35 mouse cellular contexts compared by ENCODE assay signal in genomic region chr3:34242126-34242525, GRCm38 (mm10).
"Had no signal": no experiment of that assay in that cellular context is flagged by ENCODE, and none has a peak within 500 bp of the region (broad histone marks: within the 10 kb centered on the region; RNA-seq: fewer than 3 reads in every experiment).

No protein-coding gene starts in this region.

- H3K27ac ChIP-seq: heart, embryonic 10.5 days; heart, embryonic 13.5 days; heart, embryonic 15.5 days; hindbrain, embryonic 10.5 days; hindbrain, embryonic 12.5 days; hindbrain, embryonic 13.5 days; hindbrain, embryonic 14.5 days; hindbrain, embryonic 15.5 days; hindbrain, postnatal 0 days; intestine, embryonic 15.5 days; kidney, embryonic 15.5 days; kidney, postnatal 0 days; layer of hippocampus, adult 2 months had no signal

- H3K9me3 ChIP-seq: heart, embryonic 10.5 days; heart, embryonic 12.5 days; heart, embryonic 13.5 days; heart, embryonic 15.5 days; hindbrain, embryonic 10.5 days; hindbrain, embryonic 12.5 days; hindbrain, embryonic 13.5 days; hindbrain, embryonic 15.5 days; intestine, embryonic 15.5 days; kidney, embryonic 15.5 days had no signal

- H3K36me3 ChIP-seq: heart, embryonic 10.5 days; heart, embryonic 12.5 days; heart, embryonic 13.5 days; heart, embryonic 15.5 days; hindbrain, embryonic 10.5 days; hindbrain, embryonic 12.5 days; hindbrain, embryonic 13.5 days; hindbrain, embryonic 15.5 days; intestine, embryonic 15.5 days; kidney, embryonic 15.5 days had no signal

- H3K27me3 ChIP-seq: heart, embryonic 12.5 days; heart, embryonic 13.5 days; heart, embryonic 15.5 days; hindbrain, embryonic 13.5 days; hindbrain, embryonic 15.5 days; intestine, embryonic 15.5 days had no signal

- H3K4me2 ChIP-seq: heart, embryonic 11.5 days; heart, embryonic 12.5 days; heart, embryonic 13.5 days; heart, embryonic 15.5 days; hindbrain, embryonic 12.5 days; hindbrain, embryonic 13.5 days; hindbrain, embryonic 14.5 days; hindbrain, embryonic 15.5 days; intestine, embryonic 15.5 days; kidney, embryonic 15.5 days had no signal

- H3K4me1 ChIP-seq: heart, embryonic 10.5 days; heart, embryonic 12.5 days; heart, embryonic 13.5 days; heart, embryonic 15.5 days; hindbrain, embryonic 10.5 days; hindbrain, embryonic 12.5 days; hindbrain, embryonic 13.5 days; hindbrain, embryonic 15.5 days; intestine, embryonic 15.5 days; kidney, embryonic 15.5 days had no signal

- H3K4me3 ChIP-seq: heart, embryonic 10.5 days; heart, embryonic 12.5 days; heart, embryonic 13.5 days; heart, embryonic 15.5 days; hindbrain, embryonic 10.5 days; hindbrain, embryonic 12.5 days; hindbrain, embryonic 13.5 days; hindbrain, embryonic 15.5 days; intestine, embryonic 15.5 days; kidney, embryonic 15.5 days; layer of hippocampus, adult 2 months had no signal

- H3K9ac ChIP-seq: heart, embryonic 12.5 days; heart, embryonic 13.5 days; heart, embryonic 15.5 days; hindbrain, embryonic 12.5 days; hindbrain, embryonic 13.5 days; hindbrain, embryonic 14.5 days; hindbrain, embryonic 15.5 days; intestine, embryonic 15.5 days; kidney, embryonic 15.5 days had no signal

- DNase-seq: heart, postnatal 10 days; heart, postnatal 14 days; heart, postnatal 36 days; heart, postnatal 4 days; kidney, adult 11 months; kidney, adult 18-20 months; kidney, adult 2 months; kidney, adult 8-10 months; kidney, adult 9 months; kidney, postnatal 10 days; kidney, postnatal 14 days; kidney, postnatal 25 days; kidney, postnatal 36 days; kidney, postnatal 4 days; layer of hippocampus, adult 9-11 months; layer of hippocampus, postnatal 36 days had no signal

- ATAC-seq: hindbrain, embryonic 16.5 days; hindbrain, postnatal 0 days; inflammation-experienced regulatory T-cells, adult 6 months; intestine, embryonic 15.5 days; intestine, embryonic 16.5 days; intestine, postnatal 0 days had no signal
